ENCODE assay signal across 14 mouse cellular contexts in genomic region chr3:129509725-129510124, GRCm38 (mm10). TPM values are rescaled to one million over a fixed set of nuclear protein-coding genes. Genes with fewer than 3 reads are reported as not detected.
A peak's percentile ranks its signal among the peaks of the same experiment; 100 is the strongest.
DNase-seq lines count a peak whose midpoint lies in the region; ATAC-seq lines count a peak whose summit lies in the region.
"Had no signal": no experiment of that assay in that cellular context is flagged by ENCODE, and none has a peak within 500 bp of the region (broad histone marks: within the 10 kb centered on the region; RNA-seq: fewer than 3 reads in every experiment).

No protein-coding gene starts in this region.

- no peaks in the 10 kb centered on the region for H3K9me3 ChIP-seq in stomach, embryonic 15.5 days
- H3K9me3 ChIP-seq: hindbrain, embryonic 12.5 days; midbrain, embryonic 12.5 days had no signal

- WGBS in stomach, embryonic 15.5 days: 70% methylated on average over 10 of the region's 10 CpGs

- no peak overlapping the region for H3K4me3 ChIP-seq in stomach, embryonic 15.5 days (replicated peaks)
- H3K4me3 ChIP-seq: hindbrain, embryonic 12.5 days; midbrain, embryonic 12.5 days had no signal

- ATAC-seq in stomach, embryonic 15.5 days (ENCODE audit: insufficient read depth, low FRiP score, low read depth): 0 out of 2 replicates have a peak, but pooled peaks have one; percentile 35
- no peak for ATAC-seq in CD4-positive, CD25-positive, alpha-beta regulatory T cell, adult 4 months

- H3K4me1 ChIP-seq in stomach, embryonic 15.5 days: no peaks in the 10 kb centered on the region
- H3K4me1 ChIP-seq: hindbrain, embryonic 12.5 days; midbrain, embryonic 12.5 days had no signal

- no peak overlapping the region for H3K4me2 ChIP-seq in stomach, embryonic 15.5 days
- H3K4me2 ChIP-seq: hindbrain, embryonic 12.5 days; midbrain, embryonic 12.5 days had no signal

- intact Hi-C loops in left cerebral cortex, postnatal 10 days (cut with DNase I): no loop called here

- H3K27ac ChIP-seq in stomach, embryonic 15.5 days: no peak overlapping the region
- H3K27ac ChIP-seq: hindbrain, embryonic 12.5 days; midbrain, embryonic 12.5 days had no signal

- H3K36me3 ChIP-seq in stomach, embryonic 15.5 days: no peaks in the 10 kb centered on the region
- H3K36me3 ChIP-seq: hindbrain, embryonic 12.5 days; midbrain, embryonic 12.5 days had no signal

- DNase-seq in NIH3T3 (ENCODE audit: low read depth): peak; percentile 76
- DNase-seq in kidney, adult 11 months: peak; percentile 57
- DNase-seq in lung, adult 18-20 months: peak; percentile 52 to 76
- no peak for DNase-seq in right cerebral cortex, adult 18-20 months
- DNase-seq in left cerebral cortex, postnatal 10 days (ENCODE audit: extremely low spot score in 1 of 2, low spot score in 2 of 2): no peak
- DNase-seq in layer of hippocampus, adult 9-10 months (ENCODE audit: low spot score): no peak
- DNase-seq: adrenal gland, adult 2 months; cerebellum, adult 11 months; gastrocnemius, postnatal 36 days; layer of hippocampus, adult 9-11 months had no signal

- H3K27me3 ChIP-seq in stomach, embryonic 15.5 days (replicated peaks): no peaks in the 10 kb centered on the region
- H3K27me3 ChIP-seq: hindbrain, embryonic 12.5 days; midbrain, embryonic 12.5 days had no signal

- no peak overlapping the region for H3K9ac ChIP-seq in stomach, embryonic 15.5 days
- H3K9ac ChIP-seq: hindbrain, embryonic 12.5 days; midbrain, embryonic 12.5 days had no signal

RNA-seq across cellular contexts. Expression of gene Elovl6, which starts 22.4 kb away (rescaled TPM):
- polyA plus RNA-seq in stomach, embryonic 15.5 days (2015; fragmentation: Nextera tagmentation; extraction: Ambion mirVana): 31.7 and 41.2 TPM in 2 replicates
- total RNA-seq in left cerebral cortex, postnatal 10 days (2021): 10 to 100 TPM; 45.5 to 46.1 TPM
- polyA plus RNA-seq in CD4-positive, CD25-positive, alpha-beta regulatory T cell, adult 4 months (2017; shearing (Covaris generic)): 10 to 100 TPM; 14.3 to 14.6 TPM

Comparison
In these comparisons a context has a peak if more than half of its experiments do, and no peak if none do; other contexts are left out.
1. DNase-seq: peak in NIH3T3 (single experiment), kidney, adult 11 months (single experiment) and lung, adult 18-20 months (2 of 2); none in right cerebral cortex, adult 18-20 months (single experiment), left cerebral cortex, postnatal 10 days (0 of 2) and layer of hippocampus, adult 9-10 months (single experiment).